Mouse (Mus musculus): ENCODE measurements around the gene Bex3. TPM values are rescaled to one million over a fixed set of nuclear protein-coding genes. Genes with fewer than 3 reads are reported as not detected.
"Not testable (repeated sequence)": the region's sequence is repeated elsewhere in the genome, so short reads cannot be mapped to it uniquely, and the experiment has no call there.

The Bex3 gene
- 543 and 554 TPM in 2 replicates for polyA plus RNA-seq (2015; fragmentation: Nextera tagmentation; extraction: Ambion mirVana)

DNA sequence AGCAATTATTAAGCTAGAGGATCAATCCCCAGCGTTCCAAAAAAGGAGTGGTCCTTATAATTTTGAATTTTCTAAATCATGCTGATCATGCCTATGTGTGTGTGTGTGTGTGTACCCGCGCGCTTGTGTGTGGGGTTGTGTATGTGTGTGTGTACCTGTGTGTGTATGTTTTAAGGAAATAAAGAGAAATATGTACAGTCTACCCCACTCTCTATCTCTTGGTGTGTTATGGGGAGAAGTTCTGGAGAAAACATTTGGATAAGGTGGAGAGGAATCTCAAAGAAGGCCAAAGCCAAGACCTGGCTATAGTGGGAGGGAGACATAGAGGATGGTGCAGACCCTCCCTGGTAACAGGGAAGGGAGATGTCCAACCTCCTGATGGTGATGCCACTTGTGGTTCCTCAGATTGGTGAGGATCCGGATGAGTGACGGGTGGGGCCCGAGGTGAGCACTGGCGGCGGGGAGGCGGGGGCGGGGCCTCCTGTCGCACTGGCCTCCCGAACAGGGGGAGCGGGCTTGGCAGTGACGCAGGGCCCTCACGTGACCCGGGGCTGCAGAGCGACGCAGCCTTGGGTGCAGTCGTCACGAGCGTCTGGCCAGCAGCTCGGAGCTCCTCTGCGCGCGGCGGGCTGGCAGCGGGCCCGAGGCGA, at the start of gene Bex3:
Gene Bex3, plus strand, starts transcription at position 511 of the 650 bp plus-strand sequence.
- not testable (repeated sequence) for H3K27ac ChIP-seq, H3K9me3 ChIP-seq, H3K27me3 ChIP-seq, H3K36me3 ChIP-seq
- H3K4me1 ChIP-seq = peaks cover 12% of the 10 kb centered on the region; the same call in 1 of the 2 replicates
- ATAC-seq (ENCODE audit: low FRiP score, low read depth) = peak; percentile 97
- H3K4me2 ChIP-seq (replicated peaks) = peak within 1 kb of the TSS; percentile 58
- WGBS = 81% methylated on average over 4 of the region's 30 CpGs
- H3K4me3 ChIP-seq = peak within 1 kb of the TSS; percentile 48
- peak within 1 kb of the TSS; percentile 63 for H3K9ac ChIP-seq

DNA sequence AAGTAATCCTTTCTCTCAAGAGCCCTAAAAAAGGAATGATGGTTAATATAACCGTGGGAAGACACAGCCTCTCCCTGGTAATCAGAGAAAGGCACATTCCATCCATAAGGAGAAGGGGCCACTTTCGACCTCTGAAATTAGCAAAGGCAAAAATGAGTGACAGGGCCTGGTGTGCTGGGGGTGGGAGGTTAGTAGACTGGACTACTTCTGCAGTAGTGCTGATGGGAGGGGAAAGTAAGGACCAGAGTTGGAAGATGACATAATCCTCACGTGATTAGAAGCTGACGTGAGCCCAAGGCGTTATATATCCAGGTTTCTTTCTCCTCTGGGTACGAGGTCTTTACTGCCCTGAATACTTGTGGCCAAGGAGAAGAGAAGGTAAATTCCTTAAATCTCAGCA, 46.3 kb upstream of the Bex3 start:
- Histone ChIP-seq H3K27ac (no peak overlapping the region), H3K9me3 (no peaks in the 10 kb centered on the region), H3K9ac (no peak overlapping the region), H3K4me2 (replicated peaks) (no peak overlapping the region), H3K36me3 (no peaks in the 10 kb centered on the region), H3K4me3 (no peak overlapping the region), H3K27me3 (0 out of 2 replicates have a peak, but pooled peaks cover 5% of the 10 kb centered on the region), H3K4me1 (no peaks in the 10 kb centered on the region)
- ATAC-seq (ENCODE audit: low FRiP score, low read depth) = no peak
- 70% methylated on average over 6 of the region's 6 CpGs for WGBS

DNA sequence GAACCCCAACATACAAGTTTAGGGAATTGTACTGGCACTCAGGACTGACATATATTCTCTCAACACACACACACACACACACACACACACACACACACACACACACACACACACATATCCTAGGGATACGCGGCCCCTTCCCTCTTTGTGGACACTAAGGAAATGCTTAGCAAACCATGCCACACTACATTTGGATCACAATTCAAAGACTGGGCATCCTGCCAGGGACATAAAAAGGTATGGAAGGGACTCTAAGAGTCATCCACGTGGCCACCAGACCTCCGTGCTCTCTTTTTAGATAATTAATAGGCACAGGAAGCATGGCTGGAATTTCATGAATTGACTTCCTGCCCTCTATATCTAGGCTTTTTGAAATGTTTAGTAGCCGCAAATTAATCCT, 42.3 kb upstream of the Bex3 start:
- no peak for ATAC-seq (ENCODE audit: low FRiP score, low read depth)
- no peak overlapping the region for H3K27ac ChIP-seq
- no peak overlapping the region for H3K4me2 ChIP-seq (replicated peaks)
- H3K9ac ChIP-seq = no peak overlapping the region
- WGBS = 48% methylated on average over 5 of the region's 5 CpGs
- no peak overlapping the region for H3K4me3 ChIP-seq
- no peaks in the 10 kb centered on the region for H3K36me3 ChIP-seq
- no peaks in the 10 kb centered on the region for H3K9me3 ChIP-seq
- H3K27me3 ChIP-seq = peaks cover 5% of the 10 kb centered on the region; the same call in 1 of the 2 replicates
- no peaks in the 10 kb centered on the region for H3K4me1 ChIP-seq

DNA sequence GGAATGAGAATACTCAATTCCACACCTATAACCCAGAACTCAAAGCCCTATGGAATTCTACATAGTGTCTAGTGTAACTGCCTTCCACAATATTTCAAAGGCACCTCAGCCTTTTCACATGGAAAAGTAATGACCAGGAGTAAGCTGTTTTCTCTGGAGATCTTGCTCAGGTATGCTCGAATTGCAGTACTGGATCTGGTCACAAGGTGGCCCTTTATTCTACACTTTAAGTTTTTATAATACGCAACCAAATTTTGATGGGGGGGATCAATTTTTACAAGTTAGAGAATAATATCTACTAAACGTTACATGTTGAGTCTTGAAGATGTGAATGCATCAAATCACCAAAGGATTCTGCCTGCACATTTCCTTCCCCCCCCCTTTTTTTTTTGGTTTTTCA, 31.9 kb upstream of the Bex3 start:
- Histone ChIP-seq H3K4me1 (no peaks in the 10 kb centered on the region), H3K4me3 (no peak overlapping the region), H3K27ac (no peak overlapping the region), H3K36me3 (no peaks in the 10 kb centered on the region), H3K4me2 (replicated peaks) (no peak overlapping the region), H3K27me3 (0 out of 2 replicates have a peak, but pooled peaks cover 4% of the 10 kb centered on the region), H3K9ac (no peak overlapping the region), H3K9me3 (no peaks in the 10 kb centered on the region)
- 49% methylated on average over 3 of the region's 3 CpGs for WGBS
- ATAC-seq (ENCODE audit: low FRiP score, low read depth) = no peak

DNA sequence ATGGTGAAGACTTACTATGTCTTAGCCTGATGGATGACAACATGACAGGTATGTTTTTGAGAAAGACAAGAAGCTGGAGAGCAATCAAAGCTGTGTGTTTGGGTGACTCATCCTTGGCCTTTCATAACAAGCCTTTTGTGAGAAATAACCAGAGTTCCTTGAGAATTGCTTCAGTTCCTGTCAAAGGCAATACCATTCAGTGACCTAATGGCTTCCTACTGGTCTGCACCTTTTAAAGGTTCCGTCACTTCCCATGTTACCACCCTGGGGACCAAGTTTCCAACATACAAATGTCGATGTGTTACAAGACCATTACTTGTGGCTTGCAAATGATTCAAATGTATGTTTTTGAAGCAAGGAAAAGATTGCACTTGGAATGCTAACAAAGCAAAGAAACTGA, 26.9 kb upstream of the Bex3 start:
- peaks cover 3% of the 10 kb centered on the region; the same call in 1 of the 2 replicates for H3K4me1 ChIP-seq
- H3K9me3 ChIP-seq = no peaks in the 10 kb centered on the region
- no peak overlapping the region for H3K9ac ChIP-seq
- H3K4me3 ChIP-seq = no peak overlapping the region
- peak overlapping the region; percentile 60 for H3K4me2 ChIP-seq (replicated peaks)
- H3K27ac ChIP-seq = no peak overlapping the region
- 0 out of 2 replicates have a peak, but pooled peaks cover 8% of the 10 kb centered on the region for H3K27me3 ChIP-seq
- H3K36me3 ChIP-seq = no peaks in the 10 kb centered on the region
- WGBS = 69% methylated on average over 2 of the region's 2 CpGs
- ATAC-seq (ENCODE audit: low FRiP score, low read depth) = no peak

DNA sequence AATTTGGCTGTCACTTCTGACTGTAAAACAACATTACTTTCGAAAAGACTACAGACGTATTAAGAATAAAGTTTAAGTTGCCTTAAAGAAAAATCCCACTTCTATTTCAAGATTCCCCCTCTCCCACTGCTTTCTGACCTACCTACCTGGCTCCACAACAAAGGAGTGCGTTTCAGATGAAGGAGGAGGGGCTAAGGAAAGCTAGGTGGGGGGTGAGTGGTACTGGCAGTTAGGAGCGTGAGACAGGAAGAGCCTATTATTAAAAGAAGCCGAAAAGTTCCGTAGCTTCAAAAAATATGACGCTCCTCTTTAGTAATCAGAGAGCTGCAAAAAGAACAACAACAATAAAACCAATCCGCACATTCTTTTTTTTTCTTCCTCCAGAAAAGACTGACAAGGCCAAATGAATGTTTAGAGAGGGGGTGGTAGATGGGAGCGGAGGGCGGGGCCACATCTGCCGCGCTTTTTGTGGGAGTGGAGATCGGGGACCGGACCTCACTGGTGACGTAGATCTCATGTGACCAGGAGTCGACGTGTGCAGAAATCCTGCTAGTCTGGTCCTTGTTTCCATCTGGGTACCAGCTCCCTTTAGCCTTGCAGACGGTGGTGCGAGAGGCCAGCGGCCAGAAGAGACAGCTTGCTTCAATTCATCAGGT, 25.4 kb upstream of the Bex3 start, which contains the start of gene Tceal9:
Gene Tceal9, plus strand, starts transcription at position 506 of the 656 bp plus-strand sequence.
- 21% methylated on average over 20 of the region's 20 CpGs for WGBS
- no peaks in the 10 kb centered on the region for H3K9me3 ChIP-seq
- H3K27ac ChIP-seq = peak within 1 kb of the TSS; percentile 84

DNA sequence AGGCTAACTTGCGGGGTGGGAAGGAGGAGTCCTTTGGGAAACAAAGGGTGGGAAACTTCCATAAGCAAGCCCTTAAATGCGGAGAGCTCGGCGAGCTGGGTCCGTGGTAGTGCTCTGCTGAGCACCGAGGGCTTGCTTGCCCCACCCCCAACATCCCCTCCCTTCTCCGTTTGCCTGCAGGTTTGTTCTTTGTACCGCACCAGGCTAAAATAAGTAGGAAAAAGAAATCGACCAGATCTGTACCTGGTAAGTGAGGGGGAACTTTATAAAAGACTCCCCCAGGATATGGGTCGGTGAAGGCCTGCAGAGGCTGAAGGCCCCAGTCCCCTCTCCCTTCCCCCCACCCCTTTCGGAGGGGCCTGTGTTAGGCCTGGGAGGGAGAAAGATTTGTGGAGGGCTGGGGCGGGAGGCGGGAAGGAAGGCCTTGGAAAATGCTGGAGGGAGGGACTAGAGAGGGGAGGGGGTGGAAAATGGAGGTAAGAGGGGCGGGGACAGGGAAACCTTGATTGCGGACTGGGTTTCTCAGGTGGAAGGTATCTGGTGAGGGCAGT, 24.5 kb upstream of the Bex3 start:
- ATAC-seq (ENCODE audit: low FRiP score, low read depth) = peak; percentile 80
- WGBS = 13% methylated on average over 15 of the region's 15 CpGs

More for the DNA sequence above, 25.4 kb upstream of the Bex3 start, which contains the start of gene Tceal9:
- H3K27me3 ChIP-seq = peaks cover 8% of the 10 kb centered on the region; the same call in 1 of the 2 replicates
- no peaks in the 10 kb centered on the region for H3K36me3 ChIP-seq
- peaks cover 3% of the 10 kb centered on the region; the same call in 1 of the 2 replicates for H3K4me1 ChIP-seq
- H3K4me3 ChIP-seq = peak within 1 kb of the TSS; percentile 59
- peak; percentile 94 for ATAC-seq (ENCODE audit: low FRiP score, low read depth)
- H3K4me2 ChIP-seq (replicated peaks) = peak within 1 kb of the TSS; percentile 60
- H3K9ac ChIP-seq = peak within 1 kb of the TSS; percentile 80

DNA sequence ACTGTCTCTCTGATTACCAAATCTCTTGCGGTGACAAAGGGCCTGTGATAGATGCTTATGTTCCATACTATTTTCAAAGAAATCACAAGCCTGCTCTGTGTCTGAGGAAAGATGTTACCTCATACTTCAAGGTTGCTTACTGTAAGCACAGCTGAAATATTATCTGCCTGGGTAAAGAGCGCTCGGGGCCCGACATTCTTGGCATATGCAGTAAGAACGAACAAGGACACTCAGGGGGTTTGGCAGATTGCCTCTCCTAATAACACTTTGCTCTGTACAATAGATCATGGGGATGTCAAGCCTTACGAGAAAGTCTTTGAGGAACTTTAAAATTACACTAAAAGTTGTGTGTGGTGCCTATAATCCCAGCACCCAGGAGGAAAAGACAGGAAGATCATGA, 21.2 kb upstream of the Bex3 start:
- WGBS = 70% methylated on average over 6 of the region's 6 CpGs

More for the DNA sequence above, 24.5 kb upstream of the Bex3 start:
- no peaks in the 10 kb centered on the region for H3K36me3 ChIP-seq
- peaks cover 3% of the 10 kb centered on the region; the same call in 1 of the 2 replicates for H3K4me1 ChIP-seq
- H3K4me2 ChIP-seq (replicated peaks) = peak overlapping the region; percentile 60
- peak overlapping the region; percentile 80 for H3K9ac ChIP-seq
- H3K9me3 ChIP-seq = no peaks in the 10 kb centered on the region
- H3K27ac ChIP-seq = peak overlapping the region; percentile 84
- H3K4me3 ChIP-seq = peak overlapping the region; percentile 59
- H3K27me3 ChIP-seq = peaks cover 8% of the 10 kb centered on the region; the same call in 1 of the 2 replicates

DNA sequence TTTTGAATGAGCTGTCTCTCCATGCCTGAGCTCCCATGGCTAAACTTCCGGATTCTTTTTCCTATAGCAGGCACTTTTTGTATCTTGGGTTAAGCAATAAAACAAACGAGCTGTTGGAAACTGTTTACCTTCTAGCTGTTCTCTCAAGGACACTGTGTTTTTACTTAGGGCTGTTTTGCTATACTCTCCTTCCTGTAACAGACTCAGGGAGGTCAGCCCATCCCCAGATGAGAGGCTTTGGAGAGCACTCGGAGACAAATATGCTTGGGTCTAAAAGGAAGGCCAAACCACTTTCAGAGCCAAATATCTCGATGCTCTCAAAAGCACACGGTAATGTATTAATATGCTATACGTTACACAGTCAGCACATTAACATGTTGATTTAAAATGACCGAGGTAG, 20.4 kb upstream of the Bex3 start:
- Histone ChIP-seq H3K36me3 (no peaks in the 10 kb centered on the region), H3K27ac (no peak overlapping the region), H3K27me3 (peaks cover 4% of the 10 kb centered on the region; the same call in 1 of the 2 replicates), H3K9me3 (no peaks in the 10 kb centered on the region), H3K9ac (no peak overlapping the region), H3K4me3 (no peak overlapping the region), H3K4me1 (0 out of 2 replicates have a peak, but pooled peaks cover 3% of the 10 kb centered on the region), H3K4me2 (replicated peaks) (no peak overlapping the region)
- 67% methylated on average over 7 of the region's 7 CpGs for WGBS
- no peak for ATAC-seq (ENCODE audit: low FRiP score, low read depth)

More for the DNA sequence above, 21.2 kb upstream of the Bex3 start:
- Histone ChIP-seq H3K9ac (no peak overlapping the region), H3K36me3 (no peaks in the 10 kb centered on the region), H3K27me3 (peaks cover 4% of the 10 kb centered on the region; the same call in 1 of the 2 replicates), H3K27ac (no peak overlapping the region), H3K4me3 (no peak overlapping the region), H3K4me2 (replicated peaks) (no peak overlapping the region), H3K9me3 (no peaks in the 10 kb centered on the region), H3K4me1 (0 out of 2 replicates have a peak, but pooled peaks cover 3% of the 10 kb centered on the region)
- ATAC-seq (ENCODE audit: low FRiP score, low read depth) = no peak

DNA sequence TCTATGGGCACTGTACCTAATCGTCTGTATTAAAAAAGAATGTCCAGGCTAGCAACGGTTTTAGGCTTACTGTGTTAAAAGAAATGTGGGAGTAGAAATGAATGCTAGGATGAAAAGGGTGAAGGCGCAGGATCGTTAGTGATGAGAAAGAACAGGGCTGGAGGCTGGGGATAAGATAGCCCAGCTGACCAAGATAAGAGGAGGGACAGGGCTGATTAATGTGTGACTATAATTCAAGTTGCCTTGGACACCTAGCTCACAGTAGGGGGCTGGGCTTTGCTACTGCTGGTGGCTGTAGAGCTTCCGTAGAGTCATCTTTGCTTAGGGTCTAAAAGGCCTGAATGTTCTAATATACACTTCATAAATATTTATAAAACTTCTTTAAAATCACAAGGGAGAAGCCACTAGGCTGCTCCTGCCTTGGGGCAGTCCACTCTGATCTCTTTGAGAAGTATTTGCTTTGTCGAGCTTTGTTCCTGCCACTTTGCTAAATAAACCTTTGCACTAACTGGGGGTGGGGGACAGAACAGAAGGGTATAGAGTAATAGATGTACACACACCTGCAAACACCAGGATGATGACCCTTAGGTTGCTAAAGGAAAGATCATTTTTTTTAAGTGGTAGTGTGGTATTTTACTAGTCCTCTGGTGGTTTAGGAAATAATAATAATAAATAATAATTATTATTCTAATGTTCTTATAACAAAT, 17.9 kb upstream of the Bex3 start:
- no peak overlapping the region for H3K4me3 ChIP-seq
- H3K36me3 ChIP-seq = no peaks in the 10 kb centered on the region
- H3K27ac ChIP-seq = no peak overlapping the region
- no peak for ATAC-seq (ENCODE audit: low FRiP score, low read depth)
- 45% methylated on average over 6 of the region's 6 CpGs for WGBS
- H3K9ac ChIP-seq = no peak overlapping the region
- H3K9me3 ChIP-seq = no peaks in the 10 kb centered on the region
- no peaks in the 10 kb centered on the region for H3K4me1 ChIP-seq
- H3K4me2 ChIP-seq (replicated peaks) = no peak overlapping the region
- H3K27me3 ChIP-seq = peaks cover 4% of the 10 kb centered on the region; the same call in 1 of the 2 replicates

DNA sequence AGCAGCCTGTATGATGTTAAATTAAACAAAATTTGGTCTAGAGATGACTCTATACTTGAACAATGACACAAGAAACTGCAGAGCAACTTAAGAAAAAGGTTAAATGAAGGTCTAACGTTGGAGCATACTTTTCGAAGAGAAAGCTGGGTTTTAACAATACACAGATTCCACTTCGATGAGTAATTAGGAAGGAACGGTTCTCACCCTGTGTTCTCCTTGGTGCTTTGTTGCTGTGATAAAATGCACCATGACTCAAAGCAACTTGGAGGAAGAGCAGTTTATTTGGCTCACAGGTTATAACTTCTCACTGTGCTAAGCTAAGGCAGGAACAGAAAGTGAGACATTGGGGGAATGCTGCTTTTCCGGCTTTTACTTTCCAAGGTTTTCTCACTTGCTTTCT, 2.3 kb upstream of the Bex3 start:
- Histone ChIP-seq H3K27ac (no peak overlapping the region), H3K4me1 (peaks cover 12% of the 10 kb centered on the region; the same call in 1 of the 2 replicates), H3K4me3 (no peak overlapping the region), H3K9me3 (no peaks in the 10 kb centered on the region), H3K36me3 (peaks cover 6% of the 10 kb centered on the region; the same call in 1 of the 2 replicates), H3K9ac (no peak overlapping the region), H3K27me3 (peaks cover 7% of the 10 kb centered on the region; the same call in 1 of the 2 replicates), H3K4me2 (replicated peaks) (no peak overlapping the region)
- no peak for ATAC-seq (ENCODE audit: low FRiP score, low read depth)
- 69% methylated on average over 5 of the region's 5 CpGs for WGBS
